Mouse (Mus musculus) spleen, postnatal 10 days (tissue): Measurements from ENCODE around the gene Il1r2.

Experiments
- DNase-seq, 2 experiments: peaks; one replicate each; pipeline ENCODE4 v3.0.0; 2021 to 2022; ENCODE audit warnings: low spot score in 2 of 2

Il1r2 gene

DNA sequence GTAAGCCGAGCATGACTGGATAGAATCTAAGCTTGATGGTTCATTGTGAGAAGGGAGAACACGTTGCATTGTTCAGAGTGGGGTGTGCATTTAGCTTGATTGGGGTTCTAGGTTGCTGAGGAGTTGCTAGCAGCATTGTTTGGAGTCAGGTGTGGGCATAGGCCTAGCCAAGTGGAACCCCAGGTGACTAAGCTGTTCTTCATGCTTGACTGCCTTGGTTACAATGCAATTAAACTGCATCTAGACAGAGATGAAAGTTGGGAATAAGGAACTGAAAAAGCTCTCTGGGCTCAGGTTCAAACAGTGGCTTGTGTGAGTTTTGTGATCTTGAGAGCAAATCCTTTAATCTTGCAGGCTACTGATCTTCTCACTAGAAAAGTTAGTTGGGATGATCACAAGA is 55.4 kb downstream of the Il1r2 start:
- DNase-seq: no peak

DNA sequence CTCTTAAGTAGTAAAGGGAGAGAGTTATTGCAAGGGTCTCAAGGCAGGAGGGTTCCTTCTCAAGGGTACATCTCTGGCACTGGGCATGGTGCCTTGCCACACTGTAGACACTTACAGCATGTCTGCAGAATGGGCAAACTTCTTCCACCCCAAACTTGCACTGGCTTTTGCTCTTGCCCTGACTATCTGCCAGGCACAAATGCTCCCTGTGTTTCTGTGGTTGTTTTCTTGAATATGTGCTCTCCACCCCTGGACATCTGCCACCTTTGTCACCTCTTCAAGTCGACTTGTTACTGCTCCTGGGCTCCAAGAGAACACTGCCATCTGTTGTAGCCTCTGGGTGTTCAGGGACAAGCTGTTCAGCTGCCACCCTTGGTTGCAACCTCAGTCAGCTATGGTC is 57.8 kb downstream of the Il1r2 start:
- no peak for DNase-seq

DNA sequence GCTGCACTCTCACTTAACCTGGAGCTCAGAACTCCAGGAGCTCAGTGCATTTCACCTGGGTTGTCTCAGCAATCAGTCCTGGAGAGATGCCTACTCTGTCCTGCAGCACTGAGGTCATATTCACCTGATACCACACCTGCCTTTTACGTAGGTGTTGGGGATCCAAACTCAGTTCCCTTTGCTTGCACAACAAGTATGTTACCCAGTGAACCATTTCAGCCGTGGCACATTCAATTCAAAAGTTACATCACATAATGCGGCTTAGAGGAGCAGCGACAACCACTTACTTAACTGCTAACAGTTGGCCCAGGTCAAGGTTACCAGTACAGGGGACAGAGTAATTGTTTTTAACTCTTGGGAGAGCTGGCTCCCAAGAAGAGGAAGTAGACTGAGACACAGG is 58.8 kb downstream of the Il1r2 start:
- no peak for DNase-seq

DNA sequence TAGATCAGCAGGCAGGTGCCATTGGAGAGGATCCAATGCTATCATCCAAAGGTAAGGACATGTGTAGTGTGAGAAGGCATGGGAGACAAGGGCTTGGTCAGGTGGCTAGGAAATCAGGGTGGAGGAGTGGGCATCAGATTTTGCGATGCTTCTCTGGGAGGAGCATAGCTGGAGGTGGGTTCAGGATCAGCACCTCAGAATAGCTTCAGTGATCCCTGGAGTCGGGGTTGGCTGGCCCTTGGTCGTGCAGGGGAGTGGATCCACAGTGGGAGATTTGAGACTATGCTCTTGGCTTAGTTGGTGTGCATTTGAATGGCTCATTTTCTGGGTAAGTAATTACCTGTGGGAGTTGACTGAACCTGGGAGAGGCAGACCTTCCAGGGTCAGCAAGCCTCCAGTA is 59.7 kb downstream of the Il1r2 start:
- no peak for DNase-seq

DNA sequence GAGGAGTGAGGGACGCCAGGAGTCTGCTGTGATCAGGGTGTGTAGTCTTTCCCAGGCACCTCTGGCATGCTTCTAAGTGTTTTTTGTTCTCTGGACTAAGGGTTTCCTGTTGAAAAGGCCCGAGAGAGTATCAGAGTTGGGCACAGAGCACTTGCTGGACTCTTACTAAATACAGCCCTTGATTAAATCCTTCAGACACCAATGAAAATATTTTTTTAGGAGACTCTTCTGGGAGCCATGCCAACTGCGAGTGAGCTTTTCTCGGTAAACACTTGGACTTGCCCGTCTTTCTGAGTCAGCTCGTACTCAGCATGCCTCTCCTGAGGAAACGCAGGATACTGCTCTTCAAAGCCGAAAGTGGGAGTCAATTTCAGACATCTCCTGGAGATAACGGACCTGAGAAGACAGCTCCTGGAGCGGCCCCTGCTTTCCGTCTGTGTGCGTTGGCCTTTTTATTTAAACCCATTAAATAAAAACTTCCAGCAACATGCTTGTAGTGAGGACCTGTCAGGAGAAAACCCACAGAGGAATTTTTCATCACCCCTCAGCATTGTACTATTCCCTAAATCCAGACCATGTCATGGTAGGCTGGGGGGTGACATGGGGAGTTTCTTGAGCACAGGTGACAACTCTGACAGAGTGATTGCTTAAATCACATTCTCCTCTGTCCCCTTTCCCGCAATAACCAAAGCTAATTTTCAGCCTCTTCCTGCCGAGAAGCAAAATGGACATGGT is 66.1 kb downstream of the Il1r2 start:
- DNase-seq: no peak

DNA sequence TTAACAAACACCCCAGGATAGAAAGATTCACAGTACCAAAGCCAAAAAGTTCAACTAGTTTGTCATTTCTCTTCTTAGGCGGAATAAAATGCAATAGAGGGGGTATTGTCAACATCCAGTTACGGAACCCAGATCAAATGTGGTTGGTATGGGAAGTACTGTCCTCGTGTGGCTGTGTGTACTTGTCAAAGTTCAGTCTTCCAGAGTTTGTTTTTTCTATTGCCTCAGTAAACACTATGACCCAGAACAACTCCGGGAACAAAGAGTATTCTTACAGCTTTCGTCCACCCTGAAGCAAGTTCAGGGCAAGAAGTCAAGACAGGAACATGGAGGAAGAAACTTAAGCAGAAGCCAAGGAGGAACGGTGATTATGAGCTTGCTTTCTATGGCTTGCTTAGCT is 82.2 kb downstream of the Il1r2 start:
- no peak for DNase-seq

DNA sequence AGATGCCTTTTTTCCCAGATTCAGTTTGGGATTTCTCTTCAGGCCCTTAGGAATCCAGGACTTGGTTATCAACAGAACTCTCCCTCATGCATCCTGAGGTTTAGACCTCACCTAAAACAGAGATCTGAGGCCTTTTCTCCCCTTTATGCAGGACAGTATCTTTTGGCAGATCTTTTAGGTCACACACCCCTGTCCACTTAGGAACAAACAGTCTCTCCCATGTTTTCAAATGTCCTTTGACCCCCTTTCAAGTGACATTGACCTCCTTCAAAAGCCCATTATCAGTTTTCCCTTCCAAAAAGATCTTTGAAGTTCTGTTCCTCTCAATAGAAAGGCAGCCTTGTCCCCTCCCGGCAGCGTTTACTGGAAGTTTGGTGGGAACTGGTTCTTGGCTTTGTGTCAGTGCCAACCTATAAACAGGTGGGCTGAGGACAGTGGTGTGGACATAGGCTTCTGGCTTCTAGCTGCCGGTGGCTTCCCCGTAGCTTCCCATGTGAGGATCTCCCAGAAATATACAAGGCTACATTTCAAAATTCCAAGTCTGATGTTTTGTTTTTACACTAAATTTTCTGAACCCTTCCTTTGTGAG is 89.5 kb downstream of the Il1r2 start:
- no peak for DNase-seq

DNA sequence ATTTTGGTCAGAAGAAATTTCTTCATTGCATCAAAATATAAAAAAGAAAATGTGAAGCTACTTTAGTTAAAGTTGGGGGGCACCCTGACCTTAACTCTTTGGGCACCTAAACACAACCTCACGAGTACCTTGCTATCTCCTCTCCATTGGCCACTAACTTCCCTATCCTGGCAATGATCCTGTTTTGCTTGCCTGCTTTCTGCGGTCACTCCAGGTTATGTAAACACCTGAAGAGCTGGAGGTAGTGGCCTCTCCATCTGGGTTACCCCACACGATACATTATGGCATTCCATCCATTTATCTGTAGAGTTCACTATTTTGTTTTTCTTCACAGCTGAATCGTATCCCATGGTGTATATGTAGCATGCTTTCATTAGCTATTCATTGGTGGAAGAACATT is 90.5 kb downstream of the Il1r2 start:
- DNase-seq: no peak

DNA sequence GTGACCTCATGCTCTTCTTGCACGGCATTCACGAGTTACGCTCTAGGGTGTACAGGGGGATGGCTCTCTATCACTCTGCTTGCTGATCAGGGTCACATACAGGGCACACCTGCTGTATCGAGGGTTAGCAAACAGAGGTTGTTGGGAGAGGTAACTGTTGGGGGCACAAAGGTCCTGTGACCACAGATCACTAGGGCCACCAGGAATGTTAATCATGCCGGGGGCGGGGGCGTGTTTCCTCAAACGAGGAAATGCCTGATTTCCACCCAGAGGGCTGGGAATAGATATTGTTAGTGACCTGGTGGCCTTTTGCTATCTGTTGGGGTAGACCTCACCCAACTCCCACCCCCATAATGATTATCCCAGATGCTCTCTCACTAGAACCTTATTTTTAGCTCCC is 93.7 kb downstream of the Il1r2 start:
- DNase-seq: no peak

DNA sequence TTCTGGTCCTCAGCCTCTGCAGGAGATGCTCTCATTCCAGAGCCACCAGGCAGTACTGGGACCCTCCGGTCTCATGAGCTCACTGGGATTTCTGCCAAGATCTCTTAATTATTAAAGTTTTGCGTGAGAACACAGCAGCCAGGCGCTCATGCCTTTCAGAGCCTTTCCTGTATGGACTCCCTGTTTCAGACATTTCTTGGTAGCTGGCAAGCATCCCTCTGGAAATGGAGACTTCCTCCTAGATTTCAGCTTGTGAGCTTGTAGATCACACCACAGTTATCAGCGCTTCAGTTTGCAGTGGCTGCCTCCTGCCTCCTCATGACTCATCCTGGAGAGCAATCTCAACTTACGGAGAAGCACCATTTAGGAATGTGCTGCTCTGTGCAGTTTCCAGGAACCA is 98.0 kb downstream of the Il1r2 start:
- DNase-seq: no peak

DNA sequence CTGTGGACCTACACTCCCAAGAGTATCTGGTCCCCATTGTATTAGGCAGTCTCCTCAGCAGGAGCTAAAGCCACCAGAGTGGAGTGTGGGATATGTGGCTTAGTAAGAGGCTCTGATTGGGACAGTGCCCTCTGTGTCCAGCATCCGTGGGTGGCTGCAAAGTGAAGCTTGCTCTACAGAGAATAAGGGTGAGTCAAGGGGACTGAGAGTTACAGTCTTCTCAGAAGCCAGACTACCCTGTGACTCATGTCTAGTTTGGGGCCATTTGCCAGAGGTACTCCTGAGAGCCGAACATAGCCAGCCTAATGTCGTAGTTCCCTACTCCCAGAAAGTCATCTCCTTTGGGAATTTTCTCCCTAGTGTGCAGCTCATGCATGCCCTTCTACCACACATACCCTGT is 100.3 kb downstream of the Il1r2 start:
- no peak for DNase-seq
